Comparison of ENCODE assay signal across 8 mouse cellular contexts in genomic region chr17:34604061-34604508, GRCm38 (mm10). TPM values are rescaled to one million over a fixed set of nuclear protein-coding genes. Genes with fewer than 3 reads are reported as not detected.
DNase-seq lines count a peak whose midpoint lies in the region; ATAC-seq and TF ChIP-seq lines count a peak whose summit lies in the region.

TSS of gene Agpat1 (plus strand) at chr17:34604262.

- peak; percentile 98 for DNase-seq in T-cell, adult 2 months (ENCODE audit: low spot score)
- peak; percentile 96 to 97 for DNase-seq in cerebellum, postnatal 36 days
- DNase-seq in gastrocnemius, adult 2 months, result peak; percentile 99
- peak; percentile 98 for DNase-seq in left cerebral cortex, adult 11 months (ENCODE audit: low spot score)
- DNase-seq in lung, postnatal 36 days, result peak; percentile 99
- DNase-seq in retina, embryonic 14.5 days (ENCODE audit: low spot score), result peak; percentile 100
- DNase-seq in thymus, postnatal 4 days, result peak; percentile 98

- no peaks in the 10 kb centered on the region for H3K27me3 ChIP-seq in hindbrain, embryonic 16.5 days (replicated peaks; ENCODE audit: control insufficient read depth, insufficient read depth, low read length)

- no peak for TF ChIP-seq CTCF in gastrocnemius, adult 2 months (IDR thresholded peaks at IDR 0.05)

- ATAC-seq in hindbrain, embryonic 16.5 days, result peak; percentile 90

- peak within 1 kb of the TSS; percentile 91 for H3K4me2 ChIP-seq in hindbrain, embryonic 16.5 days (ENCODE audit: low read length)

- H3K27ac ChIP-seq in gastrocnemius, adult 2 months, result peak within 1 kb of the TSS; percentile 96
- peak within 1 kb of the TSS; percentile 86 for H3K27ac ChIP-seq in hindbrain, embryonic 16.5 days (ENCODE audit: low read depth, low read length)

- peaks cover 7% of the 10 kb centered on the region for H3K36me3 ChIP-seq in hindbrain, embryonic 16.5 days (ENCODE audit: control insufficient read depth, insufficient read depth, low read length)

- intact Hi-C loops in gastrocnemius, adult 2 months (cut with DNase I), result loop anchor here (2.0 kb wide), 1 partner anchor 23 kb away; no protein-coding TSS in a partner anchor

- 0% methylated on average over 33 of the region's 35 CpGs for WGBS in hindbrain, embryonic 16.5 days

- H3K4me3 ChIP-seq in gastrocnemius, adult 2 months, result peak within 1 kb of the TSS; percentile 99
- peak within 1 kb of the TSS; percentile 65 for H3K4me3 ChIP-seq in hindbrain, embryonic 16.5 days (ENCODE audit: low read length)

- peak within 1 kb of the TSS; percentile 82 for H3K9ac ChIP-seq in hindbrain, embryonic 16.5 days (ENCODE audit: low read depth, low read length)

- H3K9me3 ChIP-seq in hindbrain, embryonic 16.5 days (ENCODE audit: control insufficient read depth, low read length), result no peaks in the 10 kb centered on the region

- peaks cover 36% of the 10 kb centered on the region for H3K4me1 ChIP-seq in hindbrain, embryonic 16.5 days (ENCODE audit: control insufficient read depth, insufficient read depth, low read depth, low read length)

RNA-seq across cellular contexts. Expression of gene Agpat1, which starts in this region (rescaled TPM):
- total RNA-seq in gastrocnemius, adult 2 months (2021), result 10 to 100 TPM; 75.6 to 75.7 TPM
- polyA plus RNA-seq in hindbrain, embryonic 16.5 days (2015; fragmentation: Nextera tagmentation; extraction: Ambion mirVana), result 122 and 128 TPM in 2 replicates

Comparison
In these comparisons a context has a peak if more than half of its experiments do, and no peak if none do; other contexts are left out.
1. Peak in every context shown above with its lines: DNase-seq, ATAC-seq, H3K4me3 ChIP-seq and H3K27ac ChIP-seq.